Mouse (Mus musculus) ovary, adult 18-20 months (tissue): Measurements from ENCODE around the gene Cdyl.
"Not testable (repeated sequence)": the region's sequence is repeated elsewhere in the genome, so short reads cannot be mapped to it uniquely, and the experiment has no call there.

Experiments
- DNase-seq: peaks from one replicate; pipeline ENCODE4 v3.0.0; 2022; ENCODE audit warnings: low spot score, mixed read lengths

Gene Cdyl

DNA sequence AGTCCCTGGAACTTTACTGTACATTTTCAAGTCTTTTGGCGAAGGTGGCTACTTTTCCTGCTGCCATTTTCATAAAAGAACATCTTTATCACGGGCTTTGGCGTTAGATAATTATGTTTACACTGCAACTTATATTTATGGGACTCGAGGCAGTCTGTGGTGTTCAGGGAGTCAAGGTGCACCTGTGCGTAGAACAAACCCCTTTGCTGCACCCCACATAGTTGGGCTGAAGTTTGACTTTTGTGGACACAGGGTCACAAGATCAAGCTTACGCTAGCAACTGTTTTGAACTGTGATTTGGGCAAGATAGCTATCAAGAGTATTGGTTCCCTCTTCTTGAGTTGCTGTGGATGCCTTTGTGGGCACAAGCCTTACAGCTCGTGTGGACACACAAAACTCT lies 140.6 kb downstream of the Cdyl start:
- no peak for DNase-seq

DNA sequence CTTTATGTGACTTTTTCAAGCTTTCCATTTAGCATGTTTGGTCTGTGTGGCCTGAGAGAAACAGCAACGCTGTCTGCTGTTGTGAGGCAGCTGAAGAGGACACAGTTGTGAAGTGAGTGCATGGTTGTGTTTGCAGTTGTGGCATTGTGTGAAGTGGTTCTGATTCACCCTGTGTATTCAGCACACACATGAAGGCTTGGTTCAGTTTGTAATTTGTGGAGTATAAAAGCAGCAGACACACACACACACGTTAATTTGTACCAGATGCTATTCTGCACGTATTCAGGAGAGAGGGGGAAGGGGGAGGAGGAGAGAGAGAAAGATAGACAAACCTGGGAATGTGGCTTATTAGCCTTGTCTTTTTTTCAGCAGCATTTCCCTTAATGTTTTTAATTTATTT lies 146.1 kb downstream of the Cdyl start:
- no peak for DNase-seq

DNA sequence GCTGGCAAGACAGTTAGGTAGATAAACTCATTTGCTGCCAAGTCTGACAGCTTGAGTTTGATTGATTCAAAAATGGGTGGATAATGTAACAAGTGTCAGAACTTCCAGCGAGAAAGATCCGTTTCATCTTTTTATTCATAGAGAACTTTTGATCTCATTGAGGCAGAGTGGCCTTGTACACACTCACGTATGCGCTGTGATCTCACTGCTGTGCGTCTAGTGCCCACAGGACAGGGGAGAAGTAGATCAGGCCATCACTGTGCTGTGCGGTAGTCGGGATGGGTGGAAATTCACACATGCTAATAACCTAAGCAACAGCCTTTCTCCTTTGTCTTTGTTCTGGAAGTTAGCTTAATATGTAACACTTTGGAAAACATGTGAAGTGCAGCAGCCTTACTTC lies 146.5 kb downstream of the Cdyl start:
- no peak for DNase-seq

DNA sequence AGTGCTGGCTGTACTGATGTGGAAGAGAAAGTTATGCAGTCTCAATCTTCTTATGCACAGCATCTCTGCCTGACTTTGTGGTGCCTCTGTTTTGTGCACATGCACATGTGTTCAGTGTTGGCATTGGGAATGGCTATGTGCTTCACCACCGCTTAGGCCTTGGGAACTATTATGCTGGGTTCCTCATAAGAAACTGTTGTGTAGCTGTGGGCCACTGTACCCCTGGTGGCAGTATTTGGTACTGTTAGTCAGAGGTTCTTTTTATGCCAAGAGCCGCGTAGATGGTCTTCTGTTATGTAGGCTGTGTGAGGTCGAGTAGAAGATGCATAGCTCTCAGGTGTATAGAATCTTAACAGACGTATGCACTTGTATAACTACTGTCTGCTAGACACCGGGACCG lies 147.4 kb downstream of the Cdyl start:
- DNase-seq: no peak

DNA sequence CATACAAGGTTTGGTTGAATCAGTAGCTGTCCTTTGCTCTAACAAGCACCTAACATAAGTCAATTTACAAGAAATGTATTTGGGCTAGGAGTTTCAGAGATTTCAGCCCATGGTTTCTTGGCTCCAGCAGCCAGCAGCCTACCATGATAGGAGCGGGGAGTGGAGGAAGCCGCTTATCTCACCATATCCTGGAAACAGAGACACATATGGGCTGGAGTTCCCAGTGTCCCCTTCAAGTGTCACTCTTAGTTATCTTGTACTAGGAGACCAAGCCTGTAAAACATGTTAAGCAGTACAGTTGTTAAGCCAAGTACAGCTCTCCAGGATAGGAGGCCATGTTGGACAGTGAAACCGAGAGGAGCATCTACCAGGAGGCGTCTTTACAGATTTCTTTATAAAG lies 147.9 kb downstream of the Cdyl start:
- DNase-seq: no peak

DNA sequence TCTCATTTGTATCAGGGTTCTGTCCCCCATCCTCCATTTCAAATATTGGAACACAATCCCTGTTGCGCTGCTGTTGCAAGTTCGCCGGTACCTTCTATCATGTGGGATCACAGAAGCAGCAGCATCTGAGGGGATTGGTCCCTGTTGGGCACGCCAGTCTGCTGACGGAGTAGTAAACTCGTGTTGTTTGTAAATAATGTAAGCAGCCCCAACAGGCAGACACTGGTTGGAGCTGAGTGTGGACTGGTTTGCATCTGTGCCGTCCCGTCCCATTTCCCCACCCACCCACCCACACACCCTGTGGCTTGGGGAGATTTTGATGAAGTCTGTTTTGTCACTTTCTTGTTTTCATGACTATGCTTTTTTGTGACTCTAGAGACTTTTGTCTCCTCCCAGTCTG lies 148.3 kb downstream of the Cdyl start:
- DNase-seq: no peak

DNA sequence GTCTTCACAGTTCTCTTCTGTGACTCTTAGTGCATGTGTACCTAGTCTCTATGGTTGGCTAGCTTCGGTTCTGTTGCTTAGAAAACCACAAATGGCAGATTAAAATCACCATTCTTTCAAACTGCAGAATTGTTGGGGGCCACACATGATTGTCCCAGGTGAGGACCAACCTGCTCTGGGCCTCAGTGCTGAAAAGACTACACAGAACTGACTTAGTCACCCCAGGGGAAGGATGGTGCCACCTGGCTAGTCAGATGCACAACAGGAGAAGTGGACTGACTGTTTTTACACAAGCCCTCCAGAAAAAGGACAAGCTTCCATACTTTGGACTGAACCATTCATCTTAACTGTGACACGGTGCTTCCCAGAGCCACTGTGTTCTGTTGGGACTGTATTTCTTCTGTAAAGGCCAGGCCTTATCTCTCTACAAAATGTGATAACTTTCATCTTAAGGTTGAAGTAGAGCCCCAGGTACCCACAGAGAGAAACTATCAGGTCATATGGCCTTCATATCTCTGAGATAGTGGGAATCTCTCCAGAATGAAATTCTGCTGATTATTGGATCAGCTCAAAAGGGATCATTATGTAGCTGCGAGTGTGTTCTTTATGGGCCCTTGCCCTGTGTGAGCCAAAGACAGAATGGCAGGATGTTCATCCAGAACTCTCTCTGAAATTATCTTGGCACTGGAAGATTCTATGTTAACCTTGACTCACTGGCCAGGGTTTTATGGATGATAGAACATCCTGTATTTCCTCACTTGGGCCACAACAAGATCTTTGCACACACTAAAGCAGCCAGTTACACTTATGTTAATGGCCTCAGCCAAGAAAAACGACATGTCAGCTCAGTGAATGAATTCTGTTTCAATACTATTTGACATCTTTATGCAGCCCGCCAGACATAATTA lies 149.9 kb downstream of the Cdyl start:
- DNase-seq: no peak

DNA sequence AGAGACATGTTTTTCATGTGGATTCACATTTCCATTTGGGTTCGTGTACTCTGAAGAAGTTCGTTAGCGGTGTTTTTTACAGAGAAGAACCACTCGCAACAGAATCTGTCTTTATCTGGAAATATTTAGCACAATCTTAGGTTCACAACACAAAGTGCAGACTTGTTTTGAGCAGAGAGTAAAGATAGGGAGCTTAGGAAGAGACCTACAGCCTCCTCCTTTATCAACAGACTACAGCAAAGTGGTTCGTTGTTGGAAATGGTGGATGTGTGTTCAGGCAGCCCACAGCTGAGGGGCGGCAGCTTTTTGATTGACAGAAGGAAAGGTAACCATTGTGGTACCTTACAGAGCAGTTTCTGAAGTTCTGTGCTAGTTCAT lies 150.5 kb downstream of the Cdyl start:
- no peak for DNase-seq

DNA sequence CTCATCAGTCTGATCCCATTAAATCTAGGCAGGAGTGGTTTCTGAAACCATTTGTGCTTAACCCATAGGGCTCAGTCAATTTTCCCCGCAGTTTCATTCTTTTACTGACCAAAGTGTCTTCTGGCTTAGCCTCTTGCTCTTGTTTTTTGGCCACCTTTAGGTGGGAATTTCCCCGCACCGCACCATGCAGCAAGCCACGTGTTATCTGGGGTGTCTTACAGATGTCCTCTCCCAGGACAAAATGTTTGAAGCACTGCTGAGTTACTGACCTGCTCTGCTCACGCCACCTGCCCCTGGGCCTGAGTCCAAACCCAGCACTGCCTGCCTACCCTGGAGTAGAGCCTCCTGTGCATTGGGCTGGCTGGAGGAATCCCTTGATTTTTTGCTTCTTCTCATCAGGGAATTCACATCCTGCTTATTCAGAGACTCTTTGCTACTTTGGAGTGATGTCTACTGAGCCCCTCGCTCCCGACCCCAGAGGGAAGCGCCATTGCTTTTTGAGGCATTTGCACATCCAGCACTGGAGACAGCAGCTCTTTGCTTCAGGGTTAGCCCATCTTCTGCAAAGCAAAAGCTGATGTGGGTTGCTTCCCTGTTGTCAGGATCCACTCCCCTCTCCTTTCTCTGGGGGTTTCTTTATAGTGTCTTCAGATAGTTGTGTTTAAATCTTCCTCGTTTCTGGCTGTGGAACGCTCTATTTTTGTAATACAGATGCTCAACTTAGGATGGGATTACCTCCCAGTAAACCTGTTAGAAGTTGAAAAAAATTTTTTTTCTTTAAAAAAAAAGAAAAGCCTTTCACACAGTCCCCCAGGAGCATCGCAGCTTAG lies 151.9 kb downstream of the Cdyl start:
- DNase-seq: no peak

DNA sequence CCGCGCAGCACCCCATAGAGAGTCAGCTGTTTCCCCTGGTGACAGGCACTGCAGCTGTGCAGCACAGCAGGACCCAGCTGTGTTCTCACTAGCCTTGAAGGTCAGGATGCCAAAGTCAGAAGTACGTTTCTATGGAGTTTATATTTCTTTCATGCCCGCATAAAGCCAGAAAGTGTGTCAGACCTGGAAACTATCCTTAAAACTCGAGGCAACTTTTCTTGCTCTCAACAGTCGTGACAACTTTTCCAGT lies 152.5 kb downstream of the Cdyl start:
- no peak for DNase-seq

DNA sequence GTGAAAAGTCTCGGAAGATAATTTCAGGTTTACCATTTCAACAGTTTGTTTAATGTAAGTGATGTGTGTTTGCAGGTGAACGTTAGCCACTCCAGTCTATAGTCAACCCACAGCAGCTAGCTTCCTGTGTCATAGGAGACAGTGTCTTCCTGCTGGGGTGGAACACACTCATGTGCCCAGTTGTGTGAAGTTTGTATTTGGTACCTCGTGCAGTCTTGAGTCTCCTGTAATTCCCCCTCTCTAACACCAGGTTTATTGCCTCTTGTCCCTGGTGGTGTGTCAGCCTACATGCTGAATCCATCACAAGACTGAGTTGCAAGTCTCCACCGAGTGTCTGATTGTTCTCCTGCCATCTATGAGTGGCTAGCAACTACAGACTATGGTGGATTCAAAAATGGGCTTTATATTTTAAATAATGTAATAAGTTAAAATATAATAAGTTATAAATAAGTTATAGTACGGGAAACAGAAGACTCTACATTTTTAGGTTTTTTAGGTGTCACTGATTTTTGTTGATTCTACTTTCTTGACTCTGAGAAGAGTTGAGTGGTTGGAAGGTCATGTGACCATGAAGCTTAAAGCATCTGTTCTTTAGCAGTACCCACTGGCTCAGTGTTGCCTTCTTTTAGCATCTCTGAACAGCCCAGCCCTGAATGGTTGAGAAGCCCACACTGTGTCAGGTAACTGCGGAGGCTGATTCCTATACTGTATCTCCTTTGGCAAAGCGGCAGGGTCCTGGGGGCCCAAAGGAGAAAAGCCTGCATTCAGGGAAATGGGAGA lies 153.9 kb downstream of the Cdyl start:
- DNase-seq: no peak

DNA sequence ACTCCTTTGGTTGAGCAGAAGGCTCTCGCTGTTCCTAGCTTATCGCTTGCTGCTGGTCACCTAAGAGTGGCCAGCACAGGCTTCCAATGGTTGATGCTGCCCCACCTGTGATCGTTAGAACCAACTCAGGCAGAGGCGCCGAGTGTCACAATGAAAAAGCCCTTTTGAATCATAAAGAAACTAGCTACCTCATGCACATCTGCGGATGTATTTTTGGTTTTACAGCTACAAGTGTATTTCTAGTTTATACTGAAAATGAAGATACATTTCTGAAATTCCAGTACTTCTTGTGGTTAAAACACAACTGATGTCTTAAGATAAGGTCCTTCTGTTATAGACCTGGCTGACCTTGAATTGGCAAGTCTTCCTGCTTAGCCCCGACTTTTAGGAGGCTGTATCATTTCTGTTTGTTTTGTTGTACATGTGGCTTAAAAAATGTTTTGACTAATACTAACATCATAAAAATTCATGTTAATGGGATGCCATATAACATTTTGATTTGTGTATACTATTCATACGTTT lies 155.6 kb downstream of the Cdyl start:
- DNase-seq: no peak

DNA sequence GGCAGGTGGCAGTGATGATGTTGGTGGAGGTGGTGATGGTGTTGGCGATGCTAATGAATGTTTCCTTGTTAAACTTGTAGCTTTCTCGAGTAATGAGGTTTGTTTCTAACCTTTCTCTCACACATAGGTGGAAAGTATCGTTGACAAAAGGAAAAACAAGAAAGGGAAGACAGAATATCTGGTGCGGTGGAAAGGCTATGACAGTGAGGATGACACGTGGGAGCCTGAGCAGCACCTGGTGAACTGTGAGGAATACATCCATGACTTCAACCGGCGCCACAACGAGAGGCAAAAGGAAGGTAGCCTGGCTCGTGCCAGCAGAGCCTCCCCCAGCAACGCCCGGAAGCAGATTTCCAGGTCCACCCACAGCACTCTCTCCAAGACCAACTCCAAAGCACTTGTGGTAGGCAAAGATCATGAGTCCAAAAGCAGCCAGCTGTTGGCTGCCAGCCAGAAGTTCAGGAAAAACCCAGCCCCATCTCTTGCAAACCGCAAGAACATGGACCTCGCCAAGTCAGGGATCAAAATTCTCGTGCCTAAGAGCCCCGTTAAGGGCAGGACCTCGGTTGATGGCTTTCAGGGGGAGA lies 156.2 kb downstream of the Cdyl start:
- DNase-seq: peak; percentile 43

DNA sequence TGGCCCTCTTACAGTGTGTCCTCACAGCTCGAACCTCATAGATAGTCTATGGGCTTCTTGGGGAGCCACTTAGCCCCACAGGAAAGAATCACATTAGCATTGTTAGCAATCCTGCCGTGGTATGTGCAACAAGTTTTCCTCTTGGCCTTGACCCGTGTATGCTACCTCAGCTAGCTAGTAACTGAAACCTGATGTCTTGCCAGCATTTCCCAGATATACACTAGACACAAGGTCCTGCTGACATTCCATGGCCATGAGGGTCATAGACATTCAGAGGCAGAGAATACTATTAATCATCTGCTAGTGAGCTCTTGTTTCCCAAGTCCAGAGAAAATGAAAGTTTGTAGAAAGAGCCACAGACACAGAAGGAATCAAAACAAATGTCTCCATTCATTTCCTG lies 158.0 kb downstream of the Cdyl start:
- peak; percentile 31 for DNase-seq

DNA sequence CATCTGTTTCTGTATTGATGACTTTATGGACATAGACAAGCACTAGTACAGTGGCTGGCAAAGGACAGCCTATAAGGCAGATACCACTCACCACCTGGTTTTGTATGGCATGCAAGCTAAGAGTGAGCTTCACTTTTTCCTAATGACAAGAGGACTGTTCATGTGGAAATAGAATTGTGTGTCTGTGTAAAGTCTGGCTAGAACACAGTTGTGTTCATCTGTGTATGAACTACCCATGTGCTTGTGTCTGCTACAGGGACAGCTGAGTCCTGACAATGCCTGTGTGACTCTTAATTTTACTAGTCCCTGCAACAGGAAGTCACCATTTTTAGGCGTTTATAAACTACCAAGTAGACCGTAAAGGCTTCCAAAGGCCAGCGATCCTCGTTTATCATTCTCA lies 158.4 kb downstream of the Cdyl start:
- DNase-seq: no peak

DNA sequence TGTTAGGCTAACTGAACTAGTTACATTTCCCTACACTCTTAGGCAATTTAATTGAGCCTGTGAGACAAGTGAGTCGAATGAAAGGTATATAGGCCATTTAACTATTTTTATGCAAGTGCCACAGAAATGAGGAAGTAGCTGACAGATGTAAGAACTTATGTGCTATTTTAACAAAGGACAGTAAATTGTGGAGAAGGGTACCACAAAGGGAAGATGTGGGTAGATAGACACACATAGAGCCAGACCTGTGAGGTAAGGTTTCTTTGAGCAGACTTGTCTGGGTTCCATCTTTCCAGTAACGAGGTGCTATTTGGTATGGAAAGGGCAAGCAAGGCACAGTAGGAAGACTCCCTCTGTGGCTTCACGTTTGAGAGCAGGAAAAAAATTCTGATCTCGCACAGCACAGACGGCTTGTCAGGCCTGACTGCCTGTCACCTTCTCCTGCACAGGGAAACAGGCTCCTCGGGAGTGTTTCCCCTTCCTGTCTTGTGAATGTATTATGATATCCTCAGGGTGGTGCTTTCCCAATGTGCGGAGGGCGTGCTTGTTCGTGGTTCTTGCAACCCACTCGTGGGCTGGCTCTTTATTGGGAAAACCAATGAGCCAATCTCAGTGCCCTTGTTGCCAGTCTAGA lies 162.3 kb downstream of the Cdyl start:
- no peak for DNase-seq

DNA sequence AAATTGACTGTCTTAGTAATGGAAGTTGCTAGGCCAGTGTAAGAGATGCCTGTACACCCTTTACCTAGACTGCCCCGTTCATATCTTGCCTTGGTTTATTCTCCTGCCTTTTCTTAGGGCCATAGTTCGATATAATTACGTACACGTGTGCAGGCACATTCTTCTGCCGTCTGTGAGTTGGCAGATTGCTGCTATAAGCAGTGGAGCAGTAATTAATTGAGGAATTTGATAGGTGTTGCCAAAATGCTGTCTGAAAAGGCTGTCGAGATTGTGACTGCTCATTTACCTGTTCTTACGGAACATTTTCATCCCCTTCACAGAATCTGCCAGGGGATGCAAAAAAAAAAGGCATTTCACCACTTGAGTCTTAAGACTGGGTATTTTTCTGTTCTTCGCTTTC lies 163.2 kb downstream of the Cdyl start:
- DNase-seq: no peak

DNA sequence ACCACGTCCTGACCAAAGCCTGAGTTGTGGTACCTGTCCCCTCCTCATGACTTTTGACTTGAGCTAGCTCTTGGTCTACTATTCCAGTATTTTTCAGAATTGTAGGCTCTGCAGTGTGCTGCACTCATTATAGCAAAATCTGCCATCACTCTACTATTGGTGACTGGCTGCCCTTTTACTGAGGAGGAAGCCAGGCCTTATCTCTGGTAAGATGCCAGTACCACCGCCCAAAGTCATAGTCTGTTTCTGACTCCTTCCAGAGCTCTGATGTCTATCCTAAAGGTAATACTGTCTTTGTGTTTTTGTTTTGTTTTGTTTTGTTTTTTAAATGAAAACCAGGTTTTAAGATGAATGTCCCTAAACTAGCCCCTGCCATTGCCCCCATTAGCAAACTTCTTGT lies 166.0 kb downstream of the Cdyl start:
- no peak for DNase-seq

DNA sequence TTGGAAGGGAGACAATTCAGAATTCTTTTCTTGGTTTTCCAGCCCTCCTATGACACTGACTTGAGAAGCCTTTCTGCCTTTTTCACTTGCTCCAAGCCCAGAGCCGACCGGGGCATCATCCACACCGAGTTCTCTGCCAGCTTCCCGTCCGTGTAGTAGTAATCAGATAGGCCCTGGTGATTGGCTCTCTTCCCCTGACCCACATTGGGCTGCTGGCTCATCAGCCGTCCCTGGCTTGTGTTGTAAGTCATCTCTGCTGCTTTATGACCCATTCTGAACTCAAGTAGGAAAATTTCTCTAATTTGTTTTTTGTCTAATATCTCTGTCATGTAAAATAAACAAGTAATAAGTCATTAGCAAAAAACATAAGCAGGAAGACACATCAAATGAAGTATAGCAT lies 173.0 kb downstream of the Cdyl start:
- DNase-seq: peak; percentile 13

DNA sequence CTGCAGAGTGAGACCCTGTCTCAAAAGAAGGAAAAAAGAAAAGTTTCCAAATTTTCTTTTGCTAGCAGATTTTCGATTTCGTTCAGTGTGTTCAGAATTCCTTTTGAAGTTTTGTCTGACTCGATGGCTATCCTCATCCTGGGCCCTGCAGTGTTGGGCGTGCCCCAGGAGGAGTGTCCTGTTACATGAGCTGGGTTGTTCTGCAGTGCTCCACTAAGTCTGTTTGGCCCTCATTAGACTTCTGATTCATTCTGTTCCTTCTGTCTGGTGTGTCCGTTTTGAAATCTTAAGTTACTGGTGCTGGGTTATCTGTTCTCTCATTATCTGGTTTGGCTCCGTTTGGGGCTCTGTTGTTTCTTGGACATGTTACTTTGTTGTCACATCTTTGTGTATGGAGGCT lies 174.3 kb downstream of the Cdyl start:
- no peak for DNase-seq

DNA sequence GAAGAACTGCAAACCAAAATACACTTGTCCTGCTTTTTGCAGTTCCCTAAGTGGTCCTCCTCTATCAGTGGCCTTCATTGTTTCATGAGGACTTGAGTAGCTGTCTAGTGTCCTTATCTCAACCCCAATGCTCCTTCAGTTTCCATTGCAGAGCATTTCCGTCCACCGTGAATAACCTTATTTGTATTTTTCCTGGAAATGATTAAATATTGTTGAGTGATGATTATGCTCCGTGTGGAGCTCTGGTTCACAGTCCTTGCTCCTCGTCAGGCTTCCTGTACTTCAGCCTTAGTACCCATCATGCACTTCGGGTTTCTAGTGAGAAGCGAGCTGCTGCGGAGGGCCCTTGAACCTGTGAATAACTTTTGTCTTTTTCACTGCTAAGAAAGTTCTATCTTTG lies 176.0 kb downstream of the Cdyl start:
- DNase-seq: no peak

DNA sequence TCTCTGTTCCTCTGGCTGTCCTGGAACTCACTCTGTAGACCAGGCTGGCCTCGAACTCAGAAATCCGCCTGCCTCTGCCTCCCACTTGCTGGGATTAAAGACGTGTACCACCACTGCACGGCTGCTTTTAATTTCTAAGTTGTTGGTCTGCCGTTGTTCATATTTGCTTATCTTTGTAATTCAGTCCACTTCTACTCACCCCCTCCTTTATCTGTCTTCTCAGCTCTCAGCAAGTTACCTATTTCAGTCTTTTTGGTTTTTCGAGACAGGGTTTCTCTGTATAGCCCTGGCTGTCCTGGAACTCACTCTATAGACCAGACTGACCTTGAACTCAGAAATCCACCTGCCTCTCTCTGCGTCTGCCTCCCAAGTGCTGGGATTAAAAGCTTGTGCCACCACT lies 176.9 kb downstream of the Cdyl start:
- DNase-seq: not testable (repeated sequence)
